Mouse (Mus musculus) heart, postnatal 4 days (tissue): ENCODE data around the gene Eri2. TPM values are rescaled to one million over a fixed set of nuclear protein-coding genes. Genes with fewer than 3 reads are reported as not detected.

Experiments
- DNase-seq: peaks from one replicate; pipeline ENCODE4 v3.0.0; 2021
- total RNA-seq, 2 experiments: library from RNA; stranded (reverse); gene quantifications; 2 replicates each; pipeline ENCODE4 v1.2.3; 2021

Gene Eri2
- 1 to 10 TPM; 9.4 to 9.9 TPM for total RNA-seq

DNA sequence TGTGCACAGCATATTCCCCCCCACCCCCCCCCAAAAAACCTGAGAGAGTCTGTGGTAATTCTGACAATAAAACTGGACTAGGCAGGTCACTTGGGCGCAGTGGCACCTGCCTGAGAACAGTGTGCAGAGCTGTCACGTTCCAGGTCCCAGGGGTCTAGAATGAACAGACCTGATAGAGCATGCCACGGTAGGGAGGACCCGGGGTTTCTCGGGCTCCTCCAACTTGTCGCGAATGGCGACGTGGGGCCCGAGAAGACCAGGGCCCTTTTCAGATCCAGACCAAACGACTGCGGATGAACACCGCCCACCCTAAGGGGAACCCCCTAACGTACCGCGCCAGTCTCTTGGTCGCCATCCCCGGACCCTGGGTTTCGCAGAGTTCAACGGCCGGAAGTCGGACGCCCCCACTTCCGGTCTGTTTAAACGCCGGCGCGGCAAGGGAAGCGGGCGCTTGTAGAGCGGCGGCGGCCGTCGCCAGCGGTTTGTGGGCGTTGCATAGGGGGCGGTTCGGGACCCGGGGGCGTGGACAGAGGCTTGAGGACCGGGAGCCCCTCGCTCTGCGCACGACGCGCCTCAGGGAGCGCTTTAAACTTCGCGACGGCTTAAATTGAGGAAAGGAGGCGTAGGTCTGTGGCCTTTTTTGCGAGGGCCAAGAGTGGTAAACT lies at the start of gene Eri2, which contains the start of gene Rexo5:
Gene Eri2, minus strand, starts transcription at position 473 of the 665 bp plus-strand sequence.
Gene Rexo5, plus strand, starts transcription at position 421 of the 665 bp plus-strand sequence.
- DNase-seq: peak; percentile 91

DNA sequence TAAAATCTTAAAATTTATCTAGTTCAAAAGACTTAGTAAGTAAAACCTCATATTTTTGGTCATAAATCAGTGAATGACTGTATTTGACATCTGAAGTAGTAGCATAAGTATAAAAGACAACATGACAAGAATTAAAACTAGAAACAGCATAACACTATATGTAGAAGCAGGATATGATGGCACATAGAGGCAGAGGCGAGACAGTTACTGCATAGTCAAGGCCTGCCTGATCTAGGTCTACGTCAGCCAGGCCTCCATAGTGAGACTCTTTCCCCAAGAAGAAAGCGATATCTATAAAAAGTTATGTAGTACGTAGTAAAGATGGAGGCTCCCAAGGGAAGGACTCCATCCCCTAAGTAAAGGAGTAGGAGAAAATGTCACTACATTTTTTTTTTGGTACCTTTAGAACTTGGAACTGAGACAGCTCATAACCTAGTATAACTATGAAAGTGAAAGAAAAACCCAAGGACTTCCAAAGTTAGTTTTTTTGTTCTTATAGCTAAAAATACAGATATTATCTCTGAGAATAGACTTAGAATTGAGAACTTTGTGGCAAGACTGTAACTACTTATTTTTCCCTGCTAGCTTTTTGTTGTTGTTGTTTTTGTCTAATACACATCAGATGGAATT lies 48.1 kb upstream of the Eri2 start:
- DNase-seq: no peak

DNA sequence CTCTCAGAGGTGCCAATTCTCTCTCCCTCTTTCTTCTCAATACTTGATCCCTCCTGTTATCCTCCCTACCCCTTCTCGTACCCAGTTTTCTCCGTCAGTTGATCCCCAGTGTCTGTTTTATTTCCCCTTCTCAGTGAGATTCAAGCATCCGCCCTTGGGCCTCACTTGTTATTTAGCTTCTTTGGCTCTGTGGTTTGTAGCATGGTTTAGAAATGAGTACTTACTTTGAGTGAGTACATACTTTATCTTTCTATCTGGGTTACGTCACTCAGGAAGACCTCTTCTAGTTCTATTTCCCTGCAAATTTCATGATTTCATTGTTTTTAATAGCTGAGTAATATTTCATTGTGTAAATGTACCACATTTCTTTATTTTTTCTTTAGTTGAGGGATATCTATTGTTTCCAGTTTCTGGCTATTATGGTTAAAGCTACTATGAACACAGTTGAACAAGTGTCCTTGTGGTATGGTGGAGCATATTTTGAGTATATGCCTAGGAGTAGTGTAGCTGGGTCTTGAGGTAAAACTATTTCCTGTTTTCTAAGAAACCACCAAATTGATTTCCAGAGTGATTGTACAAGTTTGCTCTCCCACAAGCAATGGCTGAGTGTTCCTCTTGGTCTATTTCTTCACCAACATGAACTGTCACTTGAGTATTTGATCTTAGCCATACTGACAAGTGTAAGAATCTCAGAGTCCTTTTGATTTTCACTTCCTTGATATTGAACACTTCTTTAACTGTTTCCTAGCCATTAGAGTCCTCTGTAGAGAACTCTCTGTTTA lies 42.3 kb upstream of the Eri2 start:
- DNase-seq: no peak

DNA sequence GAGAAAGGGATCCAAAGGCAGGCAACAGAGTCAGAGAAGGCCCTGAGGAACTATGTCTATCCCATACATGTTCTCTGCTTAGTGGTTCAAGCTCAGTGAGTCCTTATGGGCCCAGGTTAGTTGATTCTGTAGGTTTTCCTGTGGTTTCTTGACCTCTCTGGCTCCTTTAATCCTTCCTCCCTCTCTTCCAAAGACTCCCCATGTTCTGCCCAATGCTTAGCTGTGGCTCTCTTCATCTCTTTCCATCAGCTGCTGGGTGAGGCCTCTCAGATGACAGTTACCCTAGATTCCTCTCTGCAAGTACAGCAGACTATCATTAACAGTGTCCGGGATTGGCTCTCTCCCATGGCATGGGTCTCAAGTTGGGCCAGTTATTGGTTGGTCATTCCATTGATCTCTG lies 41.5 kb upstream of the Eri2 start:
- DNase-seq: no peak

DNA sequence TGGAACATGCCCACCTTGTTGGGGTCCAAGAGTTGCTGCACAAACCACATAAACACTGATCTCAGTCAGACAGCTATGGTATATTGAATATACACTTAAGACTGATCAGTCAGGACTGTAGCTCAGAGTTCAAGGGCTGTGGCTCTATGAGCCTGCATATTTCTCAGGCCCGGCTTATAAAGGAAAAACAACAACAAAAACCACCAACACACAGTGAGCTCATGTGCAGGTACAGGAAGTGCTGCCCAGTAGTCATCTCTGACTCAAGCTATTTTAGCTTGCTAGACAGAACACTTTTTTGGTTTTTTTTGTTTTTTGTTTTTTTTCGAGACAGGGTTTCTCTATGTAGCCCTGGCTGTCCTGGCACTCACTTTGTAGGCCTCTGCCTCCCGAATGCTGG lies 14.9 kb upstream of the Eri2 start:
- no peak for DNase-seq

DNA sequence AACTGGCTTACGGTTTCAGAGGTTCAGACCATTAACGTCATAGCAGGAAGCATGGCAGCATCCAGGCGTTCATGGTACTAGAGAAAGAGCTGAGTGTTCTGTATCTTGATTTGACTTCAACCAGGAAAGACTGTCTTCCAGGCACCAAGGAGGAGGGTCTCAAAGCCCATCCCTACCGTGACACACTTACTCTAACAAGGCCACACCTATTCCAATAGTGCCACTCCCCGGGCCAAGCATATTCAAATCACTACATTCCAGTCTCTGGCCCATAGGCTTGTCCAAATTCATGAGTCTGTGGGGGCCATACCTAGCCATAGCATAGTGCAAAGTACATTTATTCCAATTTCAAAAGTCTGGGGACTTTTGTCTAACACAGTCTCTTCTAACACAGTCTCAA lies 13.5 kb upstream of the Eri2 start:
- no peak for DNase-seq

DNA sequence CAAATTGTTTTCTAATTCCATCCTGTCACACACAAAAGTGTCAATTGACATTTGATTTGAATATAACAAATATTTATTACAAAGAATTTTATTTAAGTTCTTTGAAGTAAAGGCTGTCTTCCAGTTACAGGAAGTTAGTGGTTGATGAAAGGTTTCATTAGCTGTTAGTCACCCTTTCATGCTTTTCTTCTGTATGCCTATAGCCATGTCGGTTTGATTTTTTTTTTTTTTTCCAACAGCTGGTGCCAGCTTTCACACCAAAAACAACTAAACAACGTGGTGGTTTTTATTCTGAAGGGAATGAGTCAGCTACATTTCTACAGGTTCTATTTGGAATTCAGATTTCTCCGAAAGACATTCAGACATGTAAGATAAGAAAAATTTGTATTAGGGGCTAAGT lies 7.1 kb upstream of the Eri2 start:
- DNase-seq: no peak

DNA sequence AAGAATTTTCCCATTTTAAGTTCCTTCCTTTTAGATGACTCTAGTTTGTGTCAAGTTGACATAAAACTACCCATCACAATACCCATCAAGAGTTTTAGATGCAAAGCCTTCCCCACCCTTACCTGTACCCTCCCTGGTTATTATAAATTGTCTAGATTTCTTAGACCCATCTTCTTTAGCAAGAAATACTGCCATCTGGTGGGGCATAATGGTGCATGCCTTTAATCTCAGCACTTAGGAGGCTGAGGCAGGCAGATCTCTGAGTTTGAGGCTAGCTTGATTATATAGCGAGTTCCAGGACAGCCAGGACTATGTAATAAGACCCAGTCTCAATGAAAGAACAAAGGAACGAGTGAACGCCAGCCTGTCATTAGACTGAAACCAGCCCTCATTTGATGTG lies 6.6 kb upstream of the Eri2 start:
- no peak for DNase-seq

DNA sequence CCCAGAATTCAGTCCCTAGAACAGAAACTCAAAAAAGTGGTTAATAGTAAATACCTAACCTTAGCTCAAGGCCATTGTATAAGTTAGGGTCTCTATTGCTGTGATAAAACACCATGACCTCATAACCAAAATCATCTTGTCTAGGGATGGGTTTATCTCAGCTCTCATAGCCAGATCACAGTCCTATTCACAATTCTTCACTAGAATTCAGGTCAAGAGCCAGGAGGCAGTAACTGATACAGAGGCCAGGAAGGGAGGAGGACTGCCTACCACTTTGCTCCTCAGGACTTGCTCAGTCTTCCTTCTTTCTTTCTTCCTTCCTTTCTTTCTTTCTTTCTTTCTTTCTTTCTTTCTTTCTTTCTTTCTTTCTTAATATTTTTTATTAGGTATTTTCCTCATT lies 1.5 kb upstream of the Eri2 start:
- no peak for DNase-seq

DNA sequence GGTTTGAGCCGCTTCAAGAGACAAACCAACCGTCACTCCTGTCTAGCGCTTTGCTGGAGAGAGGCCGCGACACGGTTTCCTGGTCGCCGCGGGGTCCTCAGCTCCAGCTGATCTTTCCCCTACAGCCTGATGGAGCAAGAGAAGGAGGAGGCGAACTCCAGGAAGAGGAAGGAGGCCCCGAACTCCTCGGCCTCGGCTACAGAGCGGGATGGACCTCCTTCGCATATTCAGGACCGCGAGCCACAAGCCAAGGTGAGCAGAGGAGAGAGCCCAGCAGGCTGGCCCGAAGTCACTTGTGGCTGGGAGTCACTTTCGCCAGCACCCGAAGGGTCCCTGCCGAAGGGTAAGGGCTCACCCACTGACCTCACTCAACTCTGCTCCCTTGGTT lies 387 bp upstream of the Eri2 start:
- DNase-seq: no peak

DNA sequence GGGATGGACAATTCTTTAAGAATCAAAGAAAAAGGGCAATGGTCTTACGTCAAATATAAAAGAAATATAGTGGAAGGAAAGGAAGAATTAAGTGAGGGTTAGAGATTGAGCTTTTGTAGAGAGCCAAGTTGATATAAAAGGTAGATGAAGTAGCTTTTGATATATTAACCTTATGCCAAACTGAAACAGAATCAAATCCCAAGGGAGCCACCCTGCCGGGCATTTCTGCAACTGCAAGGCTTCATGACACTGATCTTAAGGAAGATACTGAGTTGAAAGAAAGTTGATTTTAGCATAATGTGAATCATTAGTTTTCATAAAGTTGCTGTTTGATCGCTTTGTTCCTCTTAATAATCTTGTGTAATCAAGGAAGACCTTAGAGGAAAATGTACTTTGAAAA lies 4.8 kb downstream of the Eri2 start:
- DNase-seq: no peak

DNA sequence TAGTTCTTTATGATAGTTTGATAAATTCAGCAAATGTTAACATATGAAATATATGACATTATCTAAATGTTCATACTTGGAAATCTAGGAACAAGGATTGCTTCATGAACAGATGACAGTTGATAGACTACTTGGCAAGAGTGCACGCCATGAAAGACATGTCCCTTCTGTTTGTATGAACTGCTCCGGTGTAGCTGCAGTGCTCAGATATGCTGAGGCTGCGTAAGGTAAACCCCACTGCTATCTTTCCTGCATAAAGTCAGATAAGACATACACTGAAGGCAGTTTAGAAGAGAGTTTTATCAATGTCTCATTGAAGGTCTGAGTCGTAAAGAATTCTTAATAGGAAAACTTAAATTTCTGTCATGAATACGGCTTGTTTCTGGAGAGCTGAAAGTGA lies 8.9 kb downstream of the Eri2 start:
- no peak for DNase-seq

DNA sequence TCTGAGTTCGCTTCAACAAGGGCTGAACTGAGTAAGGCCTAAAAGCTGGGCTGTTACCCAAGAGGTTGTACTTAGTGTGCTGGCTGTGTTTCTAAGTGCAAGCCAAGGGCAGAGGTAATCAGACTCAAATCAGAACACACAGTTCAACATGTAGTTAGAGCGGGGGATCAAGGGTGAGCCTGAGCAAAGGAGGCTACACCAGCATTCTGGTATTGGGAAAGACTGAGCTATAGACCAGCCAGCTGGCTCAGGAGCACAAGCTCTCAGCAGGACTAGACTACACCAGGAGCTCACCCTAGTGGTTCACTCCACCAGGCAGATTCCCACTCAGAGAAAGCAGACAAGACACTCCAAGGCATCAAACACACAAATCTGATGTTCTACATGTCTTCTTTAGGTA lies 10.4 kb downstream of the Eri2 start:
- DNase-seq: no peak

DNA sequence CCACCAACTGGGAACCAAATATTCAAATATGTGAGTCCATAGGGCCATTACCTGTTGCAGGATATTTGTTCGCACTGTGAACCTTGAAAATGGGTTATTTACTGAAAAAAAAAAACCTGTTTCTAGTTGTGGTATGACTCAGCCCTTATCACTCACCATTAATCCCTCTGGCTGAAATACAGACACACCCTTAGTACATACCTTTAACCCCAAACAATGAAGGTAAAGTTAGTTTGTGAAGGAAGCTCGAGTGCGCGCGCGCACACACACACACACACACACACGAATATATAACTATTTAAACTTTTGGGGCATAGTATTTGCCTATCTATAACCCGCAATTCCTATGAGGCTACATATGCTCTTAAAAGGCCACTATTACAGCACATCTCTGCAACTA lies 24.0 kb downstream of the Eri2 start:
- no peak for DNase-seq

DNA sequence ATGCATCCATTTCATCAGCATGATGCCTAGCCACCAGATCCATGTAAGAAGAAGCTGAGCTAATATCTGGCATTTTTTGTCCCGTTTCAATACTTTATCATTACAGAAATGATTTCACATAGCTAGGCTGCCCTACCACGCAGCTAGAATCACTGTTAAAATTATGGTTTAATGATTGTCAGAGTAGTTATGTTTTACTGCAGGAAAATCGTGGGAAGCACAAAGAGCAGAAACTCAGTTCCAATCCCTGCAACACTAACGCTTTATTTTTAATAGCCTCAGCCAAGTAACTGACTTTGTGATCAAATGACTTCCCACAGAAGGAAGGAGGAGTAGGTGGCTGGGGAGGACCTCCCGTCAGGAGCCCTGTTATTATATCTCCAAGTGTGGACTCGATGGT lies 26.9 kb downstream of the Eri2 start:
- DNase-seq: no peak

DNA sequence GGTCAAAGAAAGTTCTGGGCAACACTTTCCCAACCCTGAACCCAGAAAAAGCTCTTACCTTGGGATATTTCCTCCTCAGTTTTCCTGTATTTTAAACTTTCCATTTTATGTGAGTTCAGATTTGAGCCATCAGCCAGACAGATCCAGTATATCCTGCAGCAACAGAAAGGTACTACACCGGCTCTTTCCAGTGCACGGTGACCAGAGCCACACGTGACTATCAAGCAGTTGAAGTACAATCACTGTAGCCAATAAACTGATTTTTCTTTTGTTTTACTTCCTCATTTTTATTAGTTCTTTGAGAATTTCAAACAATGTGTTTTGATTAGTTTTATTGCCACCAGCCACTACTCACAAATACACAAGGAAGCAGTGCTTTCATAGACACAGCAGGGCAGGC lies 29.5 kb downstream of the Eri2 start:
- no peak for DNase-seq

DNA sequence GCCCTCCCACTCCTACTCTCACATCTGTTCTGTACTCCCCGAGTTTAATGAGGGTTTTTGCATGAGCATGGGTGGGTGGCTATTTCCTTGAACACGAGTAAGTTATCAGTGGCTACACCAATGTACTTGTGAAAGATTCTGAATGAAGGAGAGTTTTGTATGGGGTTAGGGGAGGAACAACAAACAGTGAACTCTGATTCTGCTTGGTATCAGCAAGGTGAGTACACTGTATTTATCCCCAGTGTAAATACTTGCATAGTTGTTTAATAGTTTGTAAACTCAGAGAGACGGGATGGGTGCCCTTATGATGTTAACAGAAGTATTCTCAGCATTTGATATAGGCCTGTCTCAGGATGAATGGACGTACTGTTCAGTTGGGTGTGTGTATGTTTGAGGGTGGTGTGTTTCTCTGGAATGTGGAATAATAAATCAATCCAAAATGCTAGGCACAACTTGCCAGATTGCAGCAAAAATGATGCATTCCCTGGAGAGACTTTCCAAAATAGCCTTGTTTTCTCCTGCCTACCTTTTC lies 31.6 kb downstream of the Eri2 start:
- DNase-seq: no peak

DNA sequence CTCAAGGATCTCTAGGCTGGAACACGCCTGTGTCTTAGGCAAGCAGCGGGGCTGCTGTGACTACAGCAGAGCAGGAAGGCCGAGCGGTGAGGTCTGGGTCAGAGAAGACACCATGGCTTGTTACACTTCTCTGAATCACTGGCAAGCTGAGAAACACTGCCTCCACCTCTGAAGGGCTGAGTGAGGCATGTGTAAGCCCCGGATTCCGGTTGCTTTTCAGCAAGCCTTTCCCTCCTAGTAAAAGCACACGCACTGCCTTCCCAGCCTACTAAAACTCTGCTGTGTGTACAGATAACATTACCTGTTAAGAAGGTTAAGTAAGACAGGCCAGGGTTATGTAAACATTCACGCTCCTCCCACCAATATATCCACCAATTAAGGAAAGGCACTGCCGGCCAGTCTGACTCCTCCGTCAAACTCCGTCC lies 33.3 kb downstream of the Eri2 start, which contains the start of gene Acsm3:
Gene Acsm3, plus strand, starts transcription at position 397 of the 425 bp plus-strand sequence.
- DNase-seq: no peak

DNA sequence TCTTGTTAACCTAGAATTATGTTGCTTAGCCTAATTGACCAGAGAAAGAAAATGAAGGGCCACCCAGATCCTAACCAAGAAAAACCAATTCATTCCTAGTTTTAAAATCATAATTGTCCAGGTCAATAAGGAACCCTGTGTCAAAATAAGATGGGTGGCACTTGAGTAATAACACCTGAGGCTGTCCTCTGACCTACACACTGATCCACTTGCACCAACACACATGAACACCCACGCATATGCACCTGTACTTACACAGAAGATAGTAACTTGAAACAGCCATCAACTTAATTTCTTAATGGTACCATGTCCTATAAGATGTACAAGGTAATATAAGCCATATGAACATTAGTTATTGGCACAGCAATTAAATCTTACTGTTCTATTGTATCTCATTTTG lies 40.2 kb downstream of the Eri2 start:
- DNase-seq: no peak

DNA sequence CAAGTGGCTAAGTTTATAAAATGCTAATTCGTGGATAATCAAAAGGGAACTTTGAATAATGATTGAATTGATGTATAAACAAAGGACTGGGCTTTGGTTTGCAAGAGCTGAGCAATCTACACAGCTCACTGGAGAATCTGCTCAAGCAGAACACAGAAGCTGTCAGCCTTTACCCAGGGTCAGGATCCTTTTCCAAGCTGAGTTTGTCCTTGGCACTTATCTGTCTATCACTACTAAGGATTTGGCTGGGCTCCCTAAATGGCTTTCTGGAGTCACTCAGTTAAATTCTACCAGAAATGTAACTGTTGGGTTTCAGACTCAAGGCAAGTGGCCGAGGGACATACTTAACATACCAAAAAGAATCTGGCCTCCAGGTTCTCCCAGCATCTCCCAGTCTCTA lies 43.9 kb downstream of the Eri2 start:
- DNase-seq: no peak

DNA sequence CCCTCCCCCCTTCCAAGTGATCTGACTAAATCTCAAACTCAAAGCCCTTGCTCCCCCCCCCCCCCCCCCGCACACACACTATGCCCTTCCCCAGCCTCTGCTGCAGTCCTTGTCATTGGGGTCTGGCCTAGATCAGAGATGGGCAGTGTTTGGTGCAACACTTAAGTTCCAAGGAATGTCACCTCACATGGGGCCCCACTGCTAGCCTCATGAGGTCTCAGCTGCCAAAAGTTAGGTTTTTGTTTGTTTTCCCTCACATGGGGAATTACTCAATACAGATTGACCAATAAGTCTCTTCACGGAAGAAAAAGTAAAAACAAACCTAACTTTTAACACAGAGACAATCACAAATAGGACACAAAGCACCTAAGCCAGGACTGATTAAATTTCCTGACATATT lies 45.1 kb downstream of the Eri2 start:
- no peak for DNase-seq

DNA sequence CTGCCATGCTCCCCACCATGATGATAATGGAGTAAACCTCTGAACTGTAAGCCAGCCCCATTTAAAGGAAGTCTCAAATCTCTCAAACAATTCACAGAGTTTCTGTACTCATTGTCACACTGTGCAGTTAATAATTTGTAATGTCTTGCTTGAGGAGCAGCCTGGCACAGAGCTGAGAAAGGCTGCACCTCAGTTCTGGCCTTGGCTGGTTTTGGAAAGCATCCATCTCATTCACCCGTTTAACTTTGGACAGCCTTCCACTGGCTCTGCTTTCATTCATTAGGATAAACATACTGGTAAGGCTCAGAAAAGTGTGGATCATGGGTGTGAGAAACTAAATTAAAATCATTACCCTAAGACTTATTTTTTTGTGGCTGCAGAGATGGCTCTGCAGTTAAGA lies 48.0 kb downstream of the Eri2 start:
- DNase-seq: no peak

DNA sequence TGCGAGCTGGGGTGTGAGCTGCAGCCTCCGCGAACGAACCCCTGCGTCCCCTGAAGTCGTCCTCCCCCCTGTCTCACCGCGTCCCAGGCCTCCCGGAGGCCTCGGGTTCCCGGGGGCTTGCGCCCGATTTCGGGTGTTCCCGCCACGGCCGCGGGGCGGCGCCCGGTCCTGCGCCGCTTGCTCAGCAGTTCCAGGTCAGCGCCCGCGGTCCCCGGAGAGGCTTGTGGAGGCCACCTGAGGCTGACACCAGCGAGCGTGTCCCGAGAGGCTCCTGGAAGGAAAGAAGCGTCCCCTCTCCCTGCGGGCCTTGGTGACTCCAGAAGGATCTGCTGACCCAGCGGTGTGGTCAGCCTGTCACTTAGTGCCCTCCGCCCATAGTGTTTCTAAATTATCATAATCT lies 49.5 kb downstream of the Eri2 start:
- peak; percentile 9 for DNase-seq
